Mouse (Mus musculus) liver, postnatal 0 days (tissue): ENCODE measurements around the gene Olfr112. TPM values are rescaled to one million over a fixed set of nuclear protein-coding genes. Genes with fewer than 3 reads are reported as not detected.
"Not testable (repeated sequence)": the region's sequence is repeated elsewhere in the genome, so short reads cannot be mapped to it uniquely, and the experiment has no call there.

Source experiments
- ATAC-seq: fragments of 200-750 bp; cut with Nextera tagmentation; 2 replicates; pipeline ENCODE4 v1.8.0; 2017; ENCODE audit warnings: mild to moderate bottlenecking, moderate library complexity
- DNase-seq: peaks from one replicate; pipeline ENCODE4 v3.0.0-alpha.2; 2016
- H3K27ac ChIP-seq: fragments of 300-500 bp; sonication (generic); 2 replicates; pipeline ENCODE4 v1.5.1; 2014; ENCODE audit warnings: antibody characterized with exemption, moderate library complexity, mild to moderate bottlenecking, low read depth
- H3K27me3 ChIP-seq: fragments of 300-500 bp; sonication (generic); 2 replicates; pipeline ENCODE4 v1.6.1; 2014; ENCODE audit warnings: low read length, control low read depth, mixed read lengths; ENCODE audit not compliant: insufficient read depth
- H3K36me3 ChIP-seq: fragments of 300-500 bp; sonication (generic); replicated peaks from 2 replicates; pipeline ENCODE4 v1.6.1; 2014; ENCODE audit warnings: mild to moderate bottlenecking, control low read depth, low read length, moderate library complexity, mixed read lengths; ENCODE audit not compliant: insufficient read depth
- H3K4me1 ChIP-seq: fragments of 300-500 bp; sonication (generic); 2 replicates; pipeline ENCODE4 v1.6.1; 2014; ENCODE audit warnings: antibody characterized with exemption, mild to moderate bottlenecking, control low read depth; ENCODE audit not compliant: insufficient read depth
- H3K4me2 ChIP-seq: fragments of 300-500 bp; sonication (generic); 2 replicates; pipeline ENCODE4 v1.6.1; 2014; ENCODE audit warnings: low read depth, mild to moderate bottlenecking, low read length, moderate library complexity, mixed read lengths
- H3K4me3 ChIP-seq: fragments of 300-500 bp; sonication (generic); 2 replicates; pipeline ENCODE4 v1.5.1; 2014; ENCODE audit warnings: low read depth, low read length
- H3K9ac ChIP-seq: fragments of 300-500 bp; sonication (generic); replicated peaks from 2 replicates; pipeline ENCODE4 v1.6.1; 2014; ENCODE audit warnings: mild to moderate bottlenecking, moderate library complexity
- H3K9me3 ChIP-seq: fragments of 300-500 bp; sonication (generic); 2 replicates; pipeline ENCODE4 v1.6.1; 2016; ENCODE audit warnings: mild to moderate bottlenecking, control low read depth, low read length, mixed read lengths
- CTCF ChIP-seq: sonication (generic); IDR thresholded peaks from 2 replicates; pipeline ENCODE4 v1.5.1; 2016; ENCODE audit warnings: antibody characterized with exemption, low read depth
- EP300 ChIP-seq: IDR thresholded peaks from 2 replicates; pipeline ENCODE4 v1.6.1; 2016; ENCODE audit warnings: antibody characterized with exemption, low read depth, mild to moderate bottlenecking
- WGBS: fragments of 180-500 bp; shearing (Covaris S2); extraction: QIAGEN DNeasy Blood & Tissue Kit; methylation state at CpG from one replicate; pipeline ENCODE4 v1.1.7; 2014; ENCODE audit not compliant: insufficient replicate concordance; 5-methylcytosine and 5-hydroxymethylcytosine counted together
- polyA plus RNA-seq: library from polyadenylated mRNA; unstranded; fragments of >200 nt; fragmentation: Nextera tagmentation; extraction: Ambion mirVana; gene quantifications from 2 replicates; pipeline ENCODE4 v1.2.1, GENCODE M21; 2015

Olfr112 gene
- not detected in 2 replicates for polyA plus RNA-seq

- Histone ChIP-seq H3K4me2 (no peak within 1 kb of the TSS), H3K4me3 (no peak within 1 kb of the TSS), H3K9me3 (no peaks in the 10 kb centered on the region), H3K4me1 (no peaks in the 10 kb centered on the region), H3K27me3 (no peaks in the 10 kb centered on the region), H3K36me3 (no peaks in the 10 kb centered on the region), H3K9ac (no peak within 1 kb of the TSS), H3K27ac (no peak within 1 kb of the TSS)
- DNase-seq (no peak), ATAC-seq (no peak)
- no peak for TF ChIP-seq EP300
Observed at GRCm38 (mm10) chr17:37569351-37569750, at the start of gene Olfr112. Gene Olfr112 (minus strand): TSS chr17:37569451.

- no peak within 1 kb of the TSS for H3K9ac ChIP-seq
- no peaks in the 10 kb centered on the region for H3K27me3 ChIP-seq
- H3K4me1 ChIP-seq: no peaks in the 10 kb centered on the region
- TF ChIP-seq EP300 (no peak), CTCF (no peak)
- no peak within 1 kb of the TSS for H3K4me3 ChIP-seq
- no peaks in the 10 kb centered on the region for H3K9me3 ChIP-seq
- H3K36me3 ChIP-seq: no peaks in the 10 kb centered on the region
- no peak for DNase-seq
- no peak within 1 kb of the TSS for H3K4me2 ChIP-seq
- no peak for ATAC-seq
- H3K27ac ChIP-seq: no peak within 1 kb of the TSS
Observed at GRCm38 (mm10) chr17:37592643-37593042, 23.4 kb upstream of the Olfr112 start, which contains the start of gene Olfr114. Gene Olfr114 (minus strand): TSS chr17:37592743.

- ATAC-seq (no peak), DNase-seq (no peak)
- no peaks in the 10 kb centered on the region for H3K27me3 ChIP-seq
- H3K9ac ChIP-seq: no peak within 1 kb of the TSS
- TF ChIP-seq CTCF (no peak), EP300 (no peak)
- no peaks in the 10 kb centered on the region for H3K36me3 ChIP-seq
- H3K4me2 ChIP-seq: no peak within 1 kb of the TSS
- no peaks in the 10 kb centered on the region for H3K4me1 ChIP-seq
- H3K9me3 ChIP-seq: no peaks in the 10 kb centered on the region
- no peak within 1 kb of the TSS for H3K4me3 ChIP-seq
- H3K27ac ChIP-seq: no peak within 1 kb of the TSS
Observed at GRCm38 (mm10) chr17:37577563-37577962, 8.3 kb upstream of the Olfr112 start, which contains the start of gene Olfr113. Gene Olfr113 (minus strand): TSS chr17:37577663.

GRCm38 (mm10) chr17:37558913-37559615, 10.2 kb downstream of the Olfr112 start:
- WGBS: 42% methylated on average over 1 of the region's 1 CpGs
- H3K9ac ChIP-seq: no peak overlapping the region
- ATAC-seq (no peak), DNase-seq (no peak)
- no peak overlapping the region for H3K27ac ChIP-seq
- H3K9me3 ChIP-seq: no peaks in the 10 kb centered on the region
- H3K4me2 ChIP-seq: no peak overlapping the region
- no peaks in the 10 kb centered on the region for H3K4me1 ChIP-seq
- no peaks in the 10 kb centered on the region for H3K36me3 ChIP-seq
- no peak for TF ChIP-seq CTCF
- TF ChIP-seq EP300: no peak
- H3K4me3 ChIP-seq: no peak overlapping the region
- no peaks in the 10 kb centered on the region for H3K27me3 ChIP-seq

- H3K9me3 ChIP-seq: no peaks in the 10 kb centered on the region
- TF ChIP-seq CTCF (no peak), EP300 (no peak)
- no peak overlapping the region for H3K27ac ChIP-seq
- H3K4me1 ChIP-seq: no peaks in the 10 kb centered on the region
- H3K9ac ChIP-seq: no peak overlapping the region
- no peaks in the 10 kb centered on the region for H3K27me3 ChIP-seq
- 48% methylated on average over 3 of the region's 3 CpGs for WGBS
- ATAC-seq (no peak), DNase-seq (no peak)
- H3K36me3 ChIP-seq: no peaks in the 10 kb centered on the region
- no peak overlapping the region for H3K4me2 ChIP-seq
- no peak overlapping the region for H3K4me3 ChIP-seq
Observed at GRCm38 (mm10) chr17:37543800-37544435, 25.3 kb downstream of the Olfr112 start.

GRCm38 (mm10) chr17:37541454-37542119, 27.7 kb downstream of the Olfr112 start:
- ATAC-seq: no peak
- TF ChIP-seq EP300: no peak
- TF ChIP-seq CTCF: no peak
- no peaks in the 10 kb centered on the region for H3K36me3 ChIP-seq
- DNase-seq: no peak
- no peak overlapping the region for H3K4me2 ChIP-seq
- H3K27ac ChIP-seq: no peak overlapping the region
- no peak overlapping the region for H3K4me3 ChIP-seq
- no peak overlapping the region for H3K9ac ChIP-seq
- H3K4me1 ChIP-seq: no peaks in the 10 kb centered on the region
- H3K9me3 ChIP-seq: no peaks in the 10 kb centered on the region
- 73% methylated on average over 4 of the region's 4 CpGs for WGBS
- H3K27me3 ChIP-seq: no peaks in the 10 kb centered on the region

GRCm38 (mm10) chr17:37538416-37538815, 30.8 kb downstream of the Olfr112 start:
- not testable (repeated sequence) for ATAC-seq, H3K9ac ChIP-seq, H3K36me3 ChIP-seq, H3K27ac ChIP-seq, H3K4me2 ChIP-seq, DNase-seq, H3K27me3 ChIP-seq, H3K9me3 ChIP-seq, H3K4me3 ChIP-seq, H3K4me1 ChIP-seq
- WGBS: 25% methylated on average over 1 of the region's 1 CpGs
